In the genomic region with DNA sequence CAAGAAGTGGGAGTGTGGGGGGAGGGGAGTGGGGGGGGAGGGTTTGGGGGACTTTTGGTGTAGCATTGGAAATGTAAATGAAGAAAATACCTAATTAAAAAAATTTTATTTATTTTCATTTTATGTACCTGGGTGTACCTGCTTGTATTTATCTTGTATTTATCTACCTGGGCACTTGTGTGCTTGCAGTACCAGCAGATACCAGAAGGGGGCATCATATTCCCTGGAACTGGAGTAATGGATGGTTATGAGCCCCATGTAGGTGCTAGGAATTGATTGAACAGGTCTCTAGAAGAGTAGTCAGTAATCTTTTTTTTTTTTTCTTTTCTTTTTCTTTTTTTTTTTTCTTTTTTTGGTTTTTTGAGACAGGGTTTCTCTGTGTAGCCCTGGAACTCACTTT, we compare ENCODE assay signal across 15 mouse cellular contexts. TPM values are rescaled to one million over a fixed set of nuclear protein-coding genes. Genes with fewer than 3 reads are reported as not detected.
A peak's percentile ranks its signal among the peaks of the same experiment; 100 is the strongest.
DNase-seq lines count a peak whose midpoint lies in the region; ATAC-seq and TF ChIP-seq lines count a peak whose summit lies in the region.
"Had no signal": no experiment of that assay in that cellular context is flagged by ENCODE, and none has a peak within 500 bp of the region (broad histone marks: within the 10 kb centered on the region; RNA-seq: fewer than 3 reads in every experiment).

No protein-coding gene starts in this region.

- in situ Hi-C loops in ES-E14 (cut with MboI; ENCODE audit: low sequenced_read_pairs in 2 of 2, unreplicated experiment in 2 of 2), result loop anchor here in 1 of 2 experiments (5.0 to 10.0 kb wide), 2 partner anchors 52 to 204 kb away; no protein-coding TSS in a partner anchor

- peak; percentile 67 for TF ChIP-seq CTCF in liver, embryonic 14.5 days (IDR thresholded peaks at IDR 0.05; ENCODE audit: low read depth)

- ATAC-seq in liver, embryonic 14.5 days (ENCODE audit: insufficient read depth), result no peak
- ATAC-seq in liver, embryonic 12.5 days, result no peak

- no peak overlapping the region for H3K9ac ChIP-seq in liver, embryonic 14.5 days (replicated peaks)
- H3K9ac ChIP-seq in liver, embryonic 12.5 days, result no peak overlapping the region
- no peak overlapping the region for H3K9ac ChIP-seq in ES-E14 (ENCODE audit: insufficient read depth, low read depth, low read length, poor library complexity, severe bottlenecking)
- H3K9ac ChIP-seq: heart, embryonic 12.5 days; hindbrain, embryonic 15.5 days; lung, embryonic 15.5 days had no signal

- no peaks in the 10 kb centered on the region; the same call in 1 of the 2 replicates for H3K27me3 ChIP-seq in liver, embryonic 14.5 days (ENCODE audit: control insufficient read depth, insufficient read depth, low read length)
- H3K27me3 ChIP-seq in liver, embryonic 12.5 days (replicated peaks), result peaks cover 30% of the 10 kb centered on the region
- H3K27me3 ChIP-seq in splenic B cell, adult 2 months (ENCODE audit: control insufficient read depth, insufficient read depth, low read length, poor library complexity, severe bottlenecking), result no peaks in the 10 kb centered on the region
- H3K27me3 ChIP-seq: hindbrain, embryonic 15.5 days had no signal

- no peak overlapping the region for H3K4me2 ChIP-seq in liver, embryonic 14.5 days (ENCODE audit: low read depth)
- no peak overlapping the region for H3K4me2 ChIP-seq in liver, embryonic 12.5 days
- H3K4me2 ChIP-seq: heart, embryonic 12.5 days; hindbrain, embryonic 15.5 days; lung, embryonic 15.5 days had no signal

- H3K27ac ChIP-seq in liver, embryonic 14.5 days, result no peak overlapping the region
- no peak overlapping the region for H3K27ac ChIP-seq in liver, embryonic 12.5 days
- H3K27ac ChIP-seq in ES-E14 (ENCODE audit: insufficient read depth, low read depth, low read length, poor library complexity, severe bottlenecking), result no peak overlapping the region
- H3K27ac ChIP-seq: hindbrain, embryonic 15.5 days; lung, embryonic 15.5 days had no signal

- H3K36me3 ChIP-seq in liver, embryonic 14.5 days (replicated peaks; ENCODE audit: control insufficient read depth, insufficient read depth, low read depth), result no peaks in the 10 kb centered on the region
- H3K36me3 ChIP-seq in liver, embryonic 12.5 days, result no peaks in the 10 kb centered on the region
- no peaks in the 10 kb centered on the region for H3K36me3 ChIP-seq in ES-E14 (ENCODE audit: control insufficient read depth, insufficient read depth, low read length, poor library complexity, severe bottlenecking)
- no peaks in the 10 kb centered on the region for H3K36me3 ChIP-seq in splenic B cell, adult 2 months (ENCODE audit: control insufficient read depth, insufficient read depth, low read length, poor library complexity, severe bottlenecking)
- H3K36me3 ChIP-seq: heart, embryonic 12.5 days; hindbrain, embryonic 15.5 days; lung, embryonic 15.5 days had no signal

- TF ChIP-seq EP300 in liver, embryonic 14.5 days (IDR thresholded peaks at IDR 0.05; ENCODE audit: low read depth), result no peak

- H3K9me3 ChIP-seq in liver, embryonic 14.5 days (ENCODE audit: control insufficient read depth, low read length), result no peaks in the 10 kb centered on the region
- H3K9me3 ChIP-seq in liver, embryonic 12.5 days (replicated peaks), result no peaks in the 10 kb centered on the region
- no peaks in the 10 kb centered on the region for H3K9me3 ChIP-seq in ES-E14 (ENCODE audit: control insufficient read depth, insufficient read depth, low read depth, low read length)
- H3K9me3 ChIP-seq: heart, embryonic 12.5 days; hindbrain, embryonic 15.5 days; lung, embryonic 15.5 days had no signal

- H3K4me1 ChIP-seq in liver, embryonic 14.5 days (replicated peaks; ENCODE audit: control insufficient read depth in 2 of 2, insufficient read depth in 2 of 2, low read length in 1 of 2), result no peaks in the 10 kb centered on the region
- no peaks in the 10 kb centered on the region for H3K4me1 ChIP-seq in liver, embryonic 12.5 days
- H3K4me1 ChIP-seq in ES-E14 (ENCODE audit: control insufficient read depth in 2 of 2, insufficient read depth in 2 of 2, low read length in 2 of 2, poor library complexity in 1 of 2), result peaks cover 0 to 7% of the 10 kb centered on the region in 2 experiments; a peak in 1 of 4 replicates

- peak; percentile 27 to 42 for DNase-seq in cerebellum, postnatal 10 days
- no peak for DNase-seq in cerebellum, adult 11 months
- DNase-seq in liver, embryonic 14.5 days (ENCODE audit: low read depth in 3 of 3, low spot score in 3 of 3), result peak in 2 of 3 experiments; percentile 20 to 27
- peak; percentile 60 for DNase-seq in ES-E14 (ENCODE audit: low read depth, low spot score)
- DNase-seq in splenic B cell, adult 2 months (ENCODE audit: low read depth, low spot score), result peak; percentile 70
- no peak for DNase-seq in embryo, embryonic 10 days (ENCODE audit: low spot score)
- no peak for DNase-seq in urinary bladder, postnatal 25 days (ENCODE audit: low spot score)

- H3K4me3 ChIP-seq in liver, embryonic 14.5 days (ENCODE audit: insufficient read depth in 1 of 2, low read depth in 2 of 2, low read length in 2 of 2), result no peak overlapping the region
- H3K4me3 ChIP-seq in liver, embryonic 12.5 days, result no peak overlapping the region
- H3K4me3 ChIP-seq in ES-E14 (ENCODE audit: insufficient read depth in 1 of 2, low read depth in 1 of 2, low read length in 2 of 2, poor library complexity in 1 of 2, severe bottlenecking in 1 of 2), result no peak overlapping the region
- H3K4me3 ChIP-seq: heart, embryonic 12.5 days; hindbrain, embryonic 15.5 days; lung, embryonic 15.5 days had no signal

TF ChIP-seq in ES-E14, 5 proteins besides CTCF, POLR2A, EP300 and RAD21:
- TF ChIP-seq HCFC1 (IDR thresholded peaks at IDR 0.05; ENCODE audit: borderline replicate concordance, insufficient read depth, low read length), result no peak
- no peak for TF ChIP-seq CHD2 (IDR thresholded peaks at IDR 0.05; ENCODE audit: low read depth, low read length)
- peak; percentile 5; the same call in 1 of the 2 replicates for TF ChIP-seq ZC3H11A (IDR thresholded peaks at IDR 0.05; ENCODE audit: borderline replicate concordance, low read depth, low read length)
- no peak for TF ChIP-seq ZNF384 (IDR thresholded peaks at IDR 0.05; ENCODE audit: low read depth, low read length)
- no peak for TF ChIP-seq MAFK (IDR thresholded peaks at IDR 0.05; ENCODE audit: insufficient read depth, low read depth, low read length)

RNA-seq across cellular contexts. Expression of a gene that starts 4.4 kb away (rescaled TPM):
- 0.04 TPM in 1 of 2 replicates, not detected in the other for polyA plus RNA-seq in liver, embryonic 14.5 days (2012; rRNA removed)
- not detected in 2 replicates for polyA plus RNA-seq in liver, embryonic 14.5 days (2014; fragmentation: Nextera tagmentation; extraction: Ambion mirVana)
- not detected in 2 replicates for polyA plus RNA-seq in liver, embryonic 12.5 days (2016; fragmentation: Nextera tagmentation; extraction: Ambion mirVana)
- total RNA-seq in ES-E14 (2012; rRNA removed), result 0.31 and 1.1 TPM in 2 replicates
- total RNA-seq: left cerebral cortex, postnatal 14 days had no signal
- polyA plus RNA-seq: cortical plate, adult 2 months; hindbrain, embryonic 15.5 days; large intestine, adult 2 months; spleen, adult 2 months had no signal

RNA-seq across cellular contexts. Expression of a gene that starts 9.5 kb away (rescaled TPM):
- not detected in 2 replicates for polyA plus RNA-seq in liver, embryonic 14.5 days (2012; rRNA removed)
- not detected in 2 replicates for polyA plus RNA-seq in liver, embryonic 14.5 days (2014; fragmentation: Nextera tagmentation; extraction: Ambion mirVana)
- polyA plus RNA-seq in liver, embryonic 12.5 days (2016; fragmentation: Nextera tagmentation; extraction: Ambion mirVana), result not detected in 2 replicates
- total RNA-seq in ES-E14 (2012; rRNA removed), result 0.79 and 1.9 TPM in 2 replicates
- total RNA-seq: left cerebral cortex, postnatal 14 days had no signal
- polyA plus RNA-seq: heart, embryonic 12.5 days; hindbrain, embryonic 15.5 days; large intestine, adult 2 months; lung, embryonic 15.5 days had no signal

RNA-seq across cellular contexts. Expression of a gene that starts 32.0 kb away (rescaled TPM):
- polyA plus RNA-seq in liver, embryonic 14.5 days (2012; rRNA removed), result 15.3 and 16.3 TPM in 2 replicates
- 10.0 TPM in 2 replicates for polyA plus RNA-seq in liver, embryonic 14.5 days (2014; fragmentation: Nextera tagmentation; extraction: Ambion mirVana)
- 16.8 and 18.6 TPM in 2 replicates for polyA plus RNA-seq in liver, embryonic 12.5 days (2016; fragmentation: Nextera tagmentation; extraction: Ambion mirVana)
- 38.3 and 57.0 TPM in 2 replicates for total RNA-seq in ES-E14 (2012; rRNA removed)

RNA-seq across cellular contexts. Expression of a gene that starts 32.2 kb away (rescaled TPM):
- polyA plus RNA-seq in liver, embryonic 14.5 days (2012; rRNA removed), result 1.6 and 1.9 TPM in 2 replicates
- polyA plus RNA-seq in liver, embryonic 14.5 days (2014; fragmentation: Nextera tagmentation; extraction: Ambion mirVana), result 1.0 and 1.5 TPM in 2 replicates
- polyA plus RNA-seq in liver, embryonic 12.5 days (2016; fragmentation: Nextera tagmentation; extraction: Ambion mirVana), result 2.5 and 2.7 TPM in 2 replicates
- 4.9 and 6.7 TPM in 2 replicates for total RNA-seq in ES-E14 (2012; rRNA removed)

RNA-seq across cellular contexts. Expression of a gene that starts 43.0 kb away (rescaled TPM):
- 24.2 and 26.6 TPM in 2 replicates for polyA plus RNA-seq in liver, embryonic 14.5 days (2012; rRNA removed)
- 44.4 and 52.9 TPM in 2 replicates for polyA plus RNA-seq in liver, embryonic 14.5 days (2014; fragmentation: Nextera tagmentation; extraction: Ambion mirVana)
- 77.7 and 79.9 TPM in 2 replicates for polyA plus RNA-seq in liver, embryonic 12.5 days (2016; fragmentation: Nextera tagmentation; extraction: Ambion mirVana)
- 88.2 and 95.1 TPM in 2 replicates for total RNA-seq in ES-E14 (2012; rRNA removed)

Comparison
In these comparisons a context has a peak if more than half of its experiments do, and no peak if none do; other contexts are left out.
1. DNase-seq: peak in cerebellum, postnatal 10 days (2 of 2), liver, embryonic 14.5 days (2 of 3), ES-E14 (single experiment) and splenic B cell, adult 2 months (single experiment); none in cerebellum, adult 11 months (single experiment), embryo, embryonic 10 days (single experiment) and urinary bladder, postnatal 25 days (single experiment).